Mouse (Mus musculus) bone marrow, adult 2 months (tissue): ENCODE measurements around the gene Ift80.

Experiments used
- CTCF ChIP-seq: fragments of 200-500 bp; IDR thresholded peaks from 2 replicates; pipeline ENCODE4 v1.5.1; 2011; ENCODE audit warnings: low read length, control low read depth; ENCODE audit not compliant: control insufficient read depth, insufficient read depth
- POLR2A ChIP-seq: fragments of 200-500 bp; IDR thresholded peaks from 2 replicates; pipeline ENCODE4 v1.6.1; 2011; ENCODE audit warnings: low read depth, mild to moderate bottlenecking, control low read depth, low read length, borderline replicate concordance; ENCODE audit not compliant: control insufficient read depth

DNA sequence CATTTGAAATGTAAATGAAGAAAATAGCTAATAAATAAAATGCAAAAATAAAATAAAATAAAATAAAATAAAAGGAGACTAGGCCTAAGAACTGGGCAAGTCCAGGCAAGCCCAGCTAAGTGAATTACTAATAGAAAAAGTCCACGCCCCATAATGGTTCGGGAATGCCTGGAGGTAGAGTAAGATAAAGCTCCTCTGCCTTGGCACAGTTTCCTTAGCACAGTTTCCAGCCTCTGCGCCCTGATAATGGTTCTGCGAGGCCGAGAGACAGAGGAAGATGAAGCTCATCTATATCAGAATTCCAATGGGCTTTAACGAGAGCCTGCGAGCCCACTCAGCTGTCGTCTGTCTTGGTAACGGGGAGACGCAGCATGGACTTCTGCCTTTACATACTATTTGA lies 25.2 kb downstream of the Ift80 start:
- no peak for TF ChIP-seq POLR2A
- TF ChIP-seq CTCF: no peak
